Mouse (Mus musculus): ENCODE results near the gene Col1a1. TPM values are rescaled to one million over a fixed set of nuclear protein-coding genes. Genes with fewer than 3 reads are reported as not detected.
A peak's percentile ranks its signal among the peaks of the same experiment; 100 is the strongest.

The Col1a1 gene
- polyA plus RNA-seq, 1 experiment from 2014 or later, result 905 TPM

DNA sequence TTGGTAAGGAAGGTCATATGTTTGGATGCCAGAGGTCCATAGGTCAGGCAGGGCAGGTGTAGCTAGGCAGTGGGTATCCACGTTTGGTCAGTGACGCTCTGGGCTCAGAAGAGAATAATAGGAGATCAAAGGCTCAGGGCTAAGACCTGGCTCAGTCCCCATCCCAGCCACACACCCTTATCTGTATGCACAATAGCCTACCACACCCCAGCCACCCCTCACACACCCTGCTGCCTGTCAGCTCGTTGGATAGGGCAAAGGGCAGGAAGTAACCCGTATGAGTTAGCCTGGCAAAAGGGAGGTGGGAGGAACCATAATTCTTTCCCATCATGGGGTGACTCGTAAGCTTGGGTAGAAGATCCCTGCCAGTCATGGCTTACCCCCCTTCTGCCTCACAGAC is 61.6 kb downstream of the Col1a1 start:
- DNase-seq (ENCODE audit: low spot score) (no peak), ATAC-seq (replicated peaks; ENCODE audit: low FRiP score, low TSS enrichment, low read depth) (0 out of 2 replicates have a peak, but pooled peaks have one; percentile 22)
- Histone ChIP-seq H3K4me1 (replicated peaks; ENCODE audit: control insufficient read depth, insufficient read depth, low read length) (peaks cover 48% of the 10 kb centered on the region), H3K27ac (ENCODE audit: low read depth) (no peak overlapping the region), H3K27me3 (replicated peaks; ENCODE audit: control insufficient read depth, insufficient read depth, low read length) (no peaks in the 10 kb centered on the region), H3K9ac (ENCODE audit: low read length) (no peak overlapping the region), H3K4me2 (ENCODE audit: low read length) (no peak overlapping the region), H3K9me3 (ENCODE audit: control insufficient read depth, low read length) (no peaks in the 10 kb centered on the region), H3K4me3 (ENCODE audit: low read depth, low read length) (no peak overlapping the region), H3K36me3 (ENCODE audit: control insufficient read depth, insufficient read depth, low read length) (peaks cover 71% of the 10 kb centered on the region)
- 54% methylated on average over 5 of the region's 5 CpGs for WGBS

DNA sequence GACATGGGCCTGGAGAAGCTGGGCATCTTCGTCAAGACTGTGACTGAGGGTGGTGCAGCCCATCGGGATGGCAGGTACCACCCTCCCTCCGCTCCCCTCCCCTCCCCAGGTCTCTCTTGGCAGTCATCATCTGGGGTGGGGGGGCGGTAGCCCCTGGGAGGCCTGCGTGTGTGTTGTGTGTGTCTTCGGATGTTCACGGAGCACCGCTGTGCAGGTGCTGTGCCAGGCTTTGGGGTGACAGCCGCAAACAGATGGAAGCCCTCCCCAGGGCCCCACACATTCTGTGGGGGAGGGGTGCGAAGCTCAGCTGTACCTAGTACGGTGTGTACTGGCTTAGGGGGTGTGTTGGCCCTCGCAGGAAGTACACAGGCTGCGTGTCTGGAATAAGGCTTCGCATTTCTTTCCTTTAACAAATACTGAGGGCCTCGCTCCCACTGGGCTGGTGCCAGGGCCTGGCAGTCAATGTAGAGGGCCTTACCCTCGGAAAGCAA is 62.1 kb downstream of the Col1a1 start:
- Histone ChIP-seq H3K4me2 (ENCODE audit: low read length) (no peak overlapping the region), H3K9ac (ENCODE audit: low read length) (no peak overlapping the region), H3K4me3 (ENCODE audit: low read depth, low read length) (no peak overlapping the region), H3K9me3 (ENCODE audit: control insufficient read depth, low read length) (no peaks in the 10 kb centered on the region), H3K27ac (ENCODE audit: low read depth) (no peak overlapping the region), H3K27me3 (replicated peaks; ENCODE audit: control insufficient read depth, insufficient read depth, low read length) (no peaks in the 10 kb centered on the region), H3K36me3 (ENCODE audit: control insufficient read depth, insufficient read depth, low read length) (peaks cover 76% of the 10 kb centered on the region), H3K4me1 (replicated peaks; ENCODE audit: control insufficient read depth, insufficient read depth, low read length) (peaks cover 44% of the 10 kb centered on the region)
- ATAC-seq (replicated peaks; ENCODE audit: low FRiP score, low TSS enrichment, low read depth) (no peak; the same call in 1 of the 2 replicates), DNase-seq (ENCODE audit: low spot score) (no peak)
- 74% methylated on average over 16 of the region's 16 CpGs for WGBS

GRCm38 (mm10) chr11:95000128-95000527 is 64.1 kb downstream of the Col1a1 start:
- no peaks in the 10 kb centered on the region for H3K9me3 ChIP-seq (ENCODE audit: control insufficient read depth, low read length)
- H3K27ac ChIP-seq (ENCODE audit: low read depth), result peak overlapping the region; percentile 47; the same call in 1 of the 2 replicates
- DNase-seq (ENCODE audit: low spot score) (no peak), ATAC-seq (replicated peaks; ENCODE audit: low FRiP score, low TSS enrichment, low read depth) (no peak)
- 72% methylated on average over 8 of the region's 8 CpGs for WGBS
- peaks cover 24% of the 10 kb centered on the region for H3K4me1 ChIP-seq (replicated peaks; ENCODE audit: control insufficient read depth, insufficient read depth, low read length)
- H3K9ac ChIP-seq (ENCODE audit: low read length), result no peak overlapping the region
- H3K4me2 ChIP-seq (ENCODE audit: low read length), result no peak overlapping the region
- peaks cover 87% of the 10 kb centered on the region for H3K36me3 ChIP-seq (ENCODE audit: control insufficient read depth, insufficient read depth, low read length)
- no peak overlapping the region for H3K4me3 ChIP-seq (ENCODE audit: low read depth, low read length)
- H3K27me3 ChIP-seq (replicated peaks; ENCODE audit: control insufficient read depth, insufficient read depth, low read length), result no peaks in the 10 kb centered on the region

DNA sequence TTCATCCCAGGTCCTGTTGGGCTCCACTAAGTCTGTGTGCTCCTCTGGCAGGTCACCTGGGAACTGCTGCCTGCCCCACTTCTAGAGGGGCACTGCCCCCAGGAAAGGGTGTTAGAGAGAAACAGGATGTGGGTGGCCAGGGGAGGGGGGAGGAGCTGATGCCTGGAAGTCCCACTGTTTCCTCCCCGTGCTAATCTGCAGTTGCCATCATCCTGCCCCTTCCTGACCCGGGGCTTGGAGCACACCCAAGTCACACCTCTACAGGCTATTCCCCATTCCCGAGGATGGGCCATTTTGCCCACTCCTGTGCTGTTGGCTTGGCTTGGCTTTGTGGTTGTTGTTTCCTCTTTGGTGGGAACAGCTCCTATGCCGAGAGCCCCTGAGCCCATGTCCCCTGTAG is 64.5 kb downstream of the Col1a1 start:
- 31% methylated on average over 4 of the region's 4 CpGs for WGBS
- Histone ChIP-seq H3K9ac (ENCODE audit: low read length) (no peak overlapping the region), H3K4me1 (replicated peaks; ENCODE audit: control insufficient read depth, insufficient read depth, low read length) (peaks cover 20% of the 10 kb centered on the region), H3K4me3 (ENCODE audit: low read depth, low read length) (no peak overlapping the region), H3K27ac (ENCODE audit: low read depth) (peak overlapping the region; percentile 47; the same call in 1 of the 2 replicates), H3K36me3 (ENCODE audit: control insufficient read depth, insufficient read depth, low read length) (peaks cover 91% of the 10 kb centered on the region), H3K9me3 (ENCODE audit: control insufficient read depth, low read length) (no peaks in the 10 kb centered on the region), H3K4me2 (ENCODE audit: low read length) (no peak overlapping the region), H3K27me3 (replicated peaks; ENCODE audit: control insufficient read depth, insufficient read depth, low read length) (no peaks in the 10 kb centered on the region)
- no peak for ATAC-seq (replicated peaks; ENCODE audit: low FRiP score, low TSS enrichment, low read depth)
- no peak for DNase-seq (ENCODE audit: low spot score)

DNA sequence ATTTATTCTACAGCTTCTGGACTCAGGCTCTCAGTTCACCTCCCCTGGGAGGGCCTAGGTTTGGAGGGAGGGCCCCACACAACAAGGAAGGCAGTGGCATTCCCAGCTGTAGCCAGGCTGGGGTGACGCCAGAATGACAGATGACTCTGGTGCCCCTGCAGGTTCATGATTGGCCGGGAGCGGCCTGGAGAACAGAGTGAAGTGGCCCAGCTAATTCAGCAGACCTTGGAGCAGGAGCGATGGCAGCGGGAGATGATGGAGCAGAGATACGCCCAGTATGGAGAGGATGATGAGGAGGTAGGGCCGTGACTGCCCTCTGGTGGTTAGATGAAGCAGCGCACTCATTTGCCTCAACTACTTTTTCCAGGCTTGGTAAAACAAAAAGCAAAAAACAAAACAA is 65.0 kb downstream of the Col1a1 start:
- H3K4me3 ChIP-seq (ENCODE audit: low read depth, low read length), result no peak overlapping the region
- H3K4me1 ChIP-seq (replicated peaks; ENCODE audit: control insufficient read depth, insufficient read depth, low read length), result peaks cover 18% of the 10 kb centered on the region
- H3K27ac ChIP-seq (ENCODE audit: low read depth), result 0 out of 2 replicates have a peak overlapping the region, but pooled peaks have one; percentile 47
- peaks cover 90% of the 10 kb centered on the region for H3K36me3 ChIP-seq (ENCODE audit: control insufficient read depth, insufficient read depth, low read length)
- WGBS, result 3% methylated on average over 8 of the region's 8 CpGs
- H3K9me3 ChIP-seq (ENCODE audit: control insufficient read depth, low read length), result no peaks in the 10 kb centered on the region
- H3K4me2 ChIP-seq (ENCODE audit: low read length), result no peak overlapping the region
- no peaks in the 10 kb centered on the region for H3K27me3 ChIP-seq (replicated peaks; ENCODE audit: control insufficient read depth, insufficient read depth, low read length)
- DNase-seq (ENCODE audit: low spot score), result peak; percentile 79
- ATAC-seq (replicated peaks; ENCODE audit: low FRiP score, low TSS enrichment, low read depth), result peak; percentile 42; the same call in 1 of the 2 replicates
- no peak overlapping the region for H3K9ac ChIP-seq (ENCODE audit: low read length)

- H3K4me2 ChIP-seq (ENCODE audit: low read length), result no peak overlapping the region
- peaks cover 85% of the 10 kb centered on the region for H3K36me3 ChIP-seq (ENCODE audit: control insufficient read depth, insufficient read depth, low read length)
- H3K9ac ChIP-seq (ENCODE audit: low read length), result no peak overlapping the region
- H3K4me3 ChIP-seq (ENCODE audit: low read depth, low read length), result no peak overlapping the region
- no peaks in the 10 kb centered on the region for H3K27me3 ChIP-seq (replicated peaks; ENCODE audit: control insufficient read depth, insufficient read depth, low read length)
- 86% methylated on average over 21 of the region's 21 CpGs for WGBS
- DNase-seq (ENCODE audit: low spot score), result no peak
- no peak overlapping the region for H3K27ac ChIP-seq (ENCODE audit: low read depth)
- no peaks in the 10 kb centered on the region for H3K9me3 ChIP-seq (ENCODE audit: control insufficient read depth, low read length)
- no peak for ATAC-seq (replicated peaks; ENCODE audit: low FRiP score, low TSS enrichment, low read depth)
- H3K4me1 ChIP-seq (replicated peaks; ENCODE audit: control insufficient read depth, insufficient read depth, low read length), result peaks cover 22% of the 10 kb centered on the region
These were observed 65.7 kb downstream of the Col1a1 start for GRCm38 (mm10) chr11:95001584-95002347.

Other genes with a start within 250 kb of the Col1a1 start
- gene Gm11541, start 231.7 kb upstream of the Col1a1 start, polyA plus RNA-seq (2014; fragmentation: Nextera tagmentation; extraction: Ambion mirVana), result 0.89 and 1.1 TPM in 2 replicates
- gene Cdc34b, start 194.4 kb upstream of the Col1a1 start, polyA plus RNA-seq (2014; fragmentation: Nextera tagmentation; extraction: Ambion mirVana), result 0.20 TPM in 1 of 2 replicates, not detected in the other
- gene Tmem92, start 153.5 kb upstream of the Col1a1 start, polyA plus RNA-seq (2014; fragmentation: Nextera tagmentation; extraction: Ambion mirVana), result not detected in 2 replicates
- not detected in 2 replicates for gene Hils1, start 31.4 kb downstream of the Col1a1 start, polyA plus RNA-seq (2014; fragmentation: Nextera tagmentation; extraction: Ambion mirVana)
- gene Sgca, start 40.1 kb downstream of the Col1a1 start, polyA plus RNA-seq (2014; fragmentation: Nextera tagmentation; extraction: Ambion mirVana), result 0.22 TPM in 1 of 2 replicates, not detected in the other
- 11.9 and 12.2 TPM in 2 replicates for gene Ppp1r9b, start 54.8 kb downstream of the Col1a1 start, polyA plus RNA-seq (2014; fragmentation: Nextera tagmentation; extraction: Ambion mirVana)
- 20.3 and 22.1 TPM in 2 replicates for gene Samd14, start 73.7 kb downstream of the Col1a1 start, polyA plus RNA-seq (2014; fragmentation: Nextera tagmentation; extraction: Ambion mirVana)
- gene Pdk2, start 105.1 kb downstream of the Col1a1 start, polyA plus RNA-seq (2014; fragmentation: Nextera tagmentation; extraction: Ambion mirVana), result 26.4 and 29.6 TPM in 2 replicates
- gene Itga3, start 140.6 kb downstream of the Col1a1 start, polyA plus RNA-seq (2014; fragmentation: Nextera tagmentation; extraction: Ambion mirVana), result 24.1 and 29.0 TPM in 2 replicates
- gene Dlx3, start 183.9 kb downstream of the Col1a1 start, polyA plus RNA-seq (2014; fragmentation: Nextera tagmentation; extraction: Ambion mirVana), result 0.72 and 0.91 TPM in 2 replicates
- gene Dlx4, start 210.0 kb downstream of the Col1a1 start, polyA plus RNA-seq (2014; fragmentation: Nextera tagmentation; extraction: Ambion mirVana), result not detected in 2 replicates

Measured in intestine, embryonic 14.5 days (tissue).